Comparison of ENCODE assay signal across 21 mouse cellular contexts in the genomic region with DNA sequence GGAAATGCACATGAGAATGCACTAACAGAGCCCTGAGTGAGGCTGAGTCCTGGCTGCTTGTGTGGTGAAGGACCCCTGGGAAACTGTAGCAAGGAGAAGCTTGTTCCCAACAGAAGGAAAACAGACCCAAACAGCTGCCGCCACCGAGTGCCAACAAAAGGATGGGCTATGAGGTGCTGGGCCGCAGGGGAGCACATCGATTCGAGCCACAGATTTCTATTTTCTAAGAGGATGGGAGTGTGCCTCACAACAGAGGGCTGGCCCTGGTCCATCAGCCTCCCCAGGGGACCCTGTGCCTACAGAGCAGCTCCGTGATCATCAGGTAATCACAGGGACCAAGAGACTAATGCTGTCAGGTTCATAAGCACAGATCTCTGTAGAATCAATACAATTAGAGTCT. TPM values are rescaled to one million over a fixed set of nuclear protein-coding genes. Genes with fewer than 3 reads are reported as not detected.
A peak's percentile ranks its signal among the peaks of the same experiment; 100 is the strongest.
DNase-seq lines count a peak whose midpoint lies in the region; TF ChIP-seq lines count a peak whose summit lies in the region.
"Had no signal": no experiment of that assay in that cellular context is flagged by ENCODE, and none has a peak within 500 bp of the region (broad histone marks: within the 10 kb centered on the region; RNA-seq: fewer than 3 reads in every experiment).

No protein-coding gene starts in this region.

- intact Hi-C loops in left cerebral cortex, adult 2 months (cut with DNase I), result no loop called here

- peak; percentile 96 for DNase-seq in heart, adult 11 months
- no peak for DNase-seq in heart, adult 8-10 months (ENCODE audit: low spot score)
- DNase-seq in left cerebral cortex, adult 2 months (ENCODE audit: extremely low spot score in 1 of 2, low spot score in 2 of 2), result no peak
- DNase-seq in left cerebral cortex, adult 18-20 months (ENCODE audit: low spot score in 2 of 2), result no peak
- peak; percentile 46 for DNase-seq in gastrocnemius, adult 18-20 months (ENCODE audit: low spot score)
- peak; percentile 65 for DNase-seq in gastrocnemius, postnatal 25 days
- no peak for DNase-seq in thymus, postnatal 14 days
- DNase-seq in layer of hippocampus, postnatal 36 days, result no peak
- DNase-seq: B cell, adult 2 months; kidney, postnatal 4 days; layer of hippocampus, adult 9-11 months; lung, postnatal 4 days; right cerebral cortex, postnatal 14 days; thymus, adult 2 months had no signal

- no peak overlapping the region for H3K4me3 ChIP-seq in left cerebral cortex, adult 2 months
- H3K4me3 ChIP-seq: embryonic facial prominence, embryonic 10.5 days; hindbrain, embryonic 13.5 days; kidney, embryonic 15.5 days; lung, embryonic 15.5 days; midbrain, embryonic 12.5 days; stomach, embryonic 15.5 days had no signal

- TF ChIP-seq CTCF in left cerebral cortex, adult 2 months (IDR thresholded peaks at IDR 0.05), result no peak

- H3K27ac ChIP-seq in left cerebral cortex, adult 2 months, result peak overlapping the region; percentile 36; the same call in 1 of the 2 replicates
- H3K27ac ChIP-seq: embryonic facial prominence, embryonic 10.5 days; kidney, embryonic 15.5 days; liver, embryonic 14.5 days; lung, embryonic 15.5 days; midbrain, embryonic 12.5 days; stomach, embryonic 15.5 days had no signal

RNA-seq across cellular contexts. Expression of a gene that starts 40.9 kb away (rescaled TPM):
- total RNA-seq in heart, adult 8-10 months (2022), result 1 to 10 TPM; 7.4 to 9.8 (median 9.0) TPM
- 10 to 100 TPM; 20.9 to 25.5 TPM for total RNA-seq in left cerebral cortex, adult 2 months (2021)
- total RNA-seq in left cerebral cortex, adult 18-20 months (2021), result 10 to 100 TPM; 22.0 to 22.5 TPM
- total RNA-seq in gastrocnemius, adult 18-20 months (2021), result 1 to 10 TPM; 6.5 to 6.7 TPM
- total RNA-seq in gastrocnemius, postnatal 25 days (2021), result 10 to 100 TPM in 1 of 2 experiments, 1 to 10 TPM in 1; 6.2 to 10.0 TPM
- 10 to 100 TPM; 23.4 to 27.5 TPM for total RNA-seq in layer of hippocampus, postnatal 36 days (2021)

RNA-seq across cellular contexts. Expression of a gene that starts 53.6 kb away (rescaled TPM):
- under 1 TPM; 0.20 to 0.75 (median 0.23) TPM for total RNA-seq in heart, adult 8-10 months (2022)
- 10 to 100 TPM; 27.5 to 28.2 TPM for total RNA-seq in left cerebral cortex, adult 2 months (2021)
- total RNA-seq in left cerebral cortex, adult 18-20 months (2021), result 10 to 100 TPM; 25.3 TPM
- total RNA-seq in gastrocnemius, adult 18-20 months (2021), result under 1 TPM; 0.16 to 0.24 TPM
- under 1 TPM; 0.08 to 0.20 TPM for total RNA-seq in gastrocnemius, postnatal 25 days (2021)
- total RNA-seq in layer of hippocampus, postnatal 36 days (2021), result 10 to 100 TPM; 27.2 to 29.0 TPM

Comparison
In these comparisons a context has a peak if more than half of its experiments do, and no peak if none do; other contexts are left out.
1. DNase-seq: peak in heart, adult 11 months (single experiment), gastrocnemius, adult 18-20 months (single experiment) and gastrocnemius, postnatal 25 days (single experiment); none in heart, adult 8-10 months (single experiment), left cerebral cortex, adult 2 months (0 of 2), left cerebral cortex, adult 18-20 months (0 of 2), thymus, postnatal 14 days (single experiment) and layer of hippocampus, postnatal 36 days (0 of 2).
2. RNA of a gene that starts 53.6 kb away (total RNA-seq): 27.2 to 29.0 TPM in layer of hippocampus, postnatal 36 days, 27.5 to 28.2 TPM in left cerebral cortex, adult 2 months and 25.3 TPM in left cerebral cortex, adult 18-20 months; 0.20 to 0.75 TPM in heart, adult 8-10 months, 0.16 to 0.24 TPM in gastrocnemius, adult 18-20 months and 0.08 to 0.20 TPM in gastrocnemius, postnatal 25 days; every median in the first group is over 10 times any median in the second.